Mouse (Mus musculus): ENCODE results near the gene Tmem234. TPM values are rescaled to one million over a fixed set of nuclear protein-coding genes. Genes with fewer than 3 reads are reported as not detected.

The Tmem234 gene
- total RNA-seq, 2 experiments from 2014 or later: 29.8 to 31.9 TPM

GRCm38 (mm10) chr4:129570028-129570427 is 30.4 kb upstream of the Tmem234 start:
- Histone ChIP-seq H3K4me3 (no peak overlapping the region), H3K27ac (no peak overlapping the region)
- DNase-seq: no peak
- no peak for TF ChIP-seq CTCF (IDR thresholded peaks at IDR 0.05)
- intact Hi-C loops (cut with DNase I): no loop called here

DNA sequence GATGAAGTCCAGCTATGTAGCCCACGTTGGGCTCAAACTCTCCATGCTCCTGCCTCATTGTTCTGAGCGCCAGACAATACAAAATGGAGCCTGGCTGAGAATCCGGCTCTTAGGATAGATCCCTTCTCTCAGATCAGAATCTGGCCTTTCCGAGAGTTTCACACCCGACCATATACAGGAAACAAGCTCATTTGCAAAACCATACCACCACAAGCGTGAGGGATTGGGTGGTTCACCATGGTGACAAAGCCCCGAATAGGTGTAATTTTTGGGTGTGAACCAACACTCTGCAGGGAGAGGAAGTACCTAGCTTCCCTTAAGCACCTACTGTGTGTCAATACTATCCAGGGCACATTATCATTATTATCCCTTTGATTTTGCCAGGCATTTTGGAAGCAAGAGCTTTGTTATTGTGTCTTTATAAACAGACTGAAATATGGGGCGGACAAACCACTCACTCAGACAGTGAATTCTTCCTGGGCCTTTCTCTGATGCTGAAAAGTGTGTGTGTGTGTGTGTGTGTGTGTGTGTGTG is 28.9 kb upstream of the Tmem234 start:
- no peak for DNase-seq
- Histone ChIP-seq H3K4me3 (no peak overlapping the region), H3K27ac (no peak overlapping the region)
- intact Hi-C loops (cut with DNase I): no loop called here
- no peak for TF ChIP-seq CTCF (IDR thresholded peaks at IDR 0.05)

DNA sequence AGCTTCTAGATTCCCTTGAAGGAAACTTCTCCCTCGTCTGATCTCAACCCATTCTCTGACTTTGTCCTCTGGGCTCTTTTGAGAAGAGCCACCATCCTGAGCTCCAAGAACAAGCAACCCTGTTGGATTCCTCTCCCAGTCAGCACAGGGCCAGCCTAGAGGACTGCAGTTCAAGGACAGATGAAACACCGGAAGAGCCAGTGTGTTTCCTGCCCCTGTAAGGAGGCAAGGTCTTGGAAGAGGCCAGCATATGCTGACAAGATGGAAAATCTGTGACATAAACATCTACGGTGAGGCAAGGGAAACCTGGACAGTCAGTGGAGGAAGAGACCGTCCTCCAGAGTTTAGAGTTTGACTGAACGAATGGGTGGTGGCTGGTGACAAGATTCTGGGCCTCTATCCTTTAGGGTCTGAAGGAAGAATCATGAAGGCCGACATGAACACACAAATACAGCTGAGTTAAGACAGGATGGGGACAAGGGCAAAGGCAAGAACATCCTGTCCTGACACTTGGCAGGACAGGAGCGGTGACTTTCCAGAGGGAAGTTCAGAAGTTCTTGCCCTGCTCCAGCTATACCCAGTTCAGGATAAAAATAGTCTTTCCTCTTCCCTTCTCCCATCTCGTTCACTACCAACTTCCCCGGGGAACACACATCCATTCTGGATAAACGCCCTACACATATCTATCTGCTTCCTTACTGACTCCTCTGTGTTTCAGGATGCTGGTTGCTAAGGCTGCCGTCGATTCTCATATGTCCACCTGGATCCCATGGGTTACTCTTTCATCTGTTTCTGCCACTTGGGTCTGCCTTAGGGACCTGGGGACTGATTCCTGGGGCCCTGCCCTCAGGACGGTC is 28.0 kb upstream of the Tmem234 start:
- intact Hi-C loops (cut with DNase I): no loop called here
- Histone ChIP-seq H3K4me3 (no peak overlapping the region), H3K27ac (no peak overlapping the region)
- no peak for DNase-seq
- no peak for TF ChIP-seq CTCF (IDR thresholded peaks at IDR 0.05)

DNA sequence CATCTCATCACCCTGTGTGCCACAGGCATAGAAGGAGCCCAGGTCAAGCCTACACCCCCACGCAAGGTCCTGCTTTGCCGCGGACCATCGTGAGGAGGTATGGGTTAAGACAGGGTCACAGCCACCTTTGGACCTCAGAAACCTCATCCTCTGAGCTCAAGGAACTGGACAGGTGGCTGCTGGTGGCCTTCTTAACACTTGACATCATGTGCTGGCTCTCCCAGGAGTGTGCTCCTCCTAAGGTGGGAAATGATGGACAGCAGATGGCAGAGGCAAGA is 27.4 kb upstream of the Tmem234 start:
- intact Hi-C loops (cut with DNase I): no loop called here
- H3K27ac ChIP-seq: no peak overlapping the region
- no peak overlapping the region for H3K4me3 ChIP-seq
- no peak for TF ChIP-seq CTCF (IDR thresholded peaks at IDR 0.05)
- DNase-seq: no peak

DNA sequence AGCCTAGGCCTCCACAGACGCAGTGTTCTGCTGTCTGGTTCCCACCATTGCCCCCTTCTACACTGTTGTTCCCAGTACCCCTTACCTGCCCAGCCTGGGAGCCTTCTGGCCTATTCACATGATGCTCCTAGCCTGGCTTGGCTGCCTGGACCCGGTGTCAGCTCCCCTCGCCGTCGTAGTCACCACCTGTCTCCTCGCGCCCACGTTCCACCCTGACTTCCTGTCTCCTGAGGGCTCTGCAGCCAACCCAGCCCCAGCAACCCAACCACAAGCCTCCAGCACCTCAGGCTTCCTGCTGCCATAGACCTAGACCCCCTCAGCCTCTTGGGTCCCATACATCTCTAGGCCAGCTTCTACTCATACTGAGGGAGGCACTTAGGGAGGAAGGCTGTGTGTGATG is 27.0 kb upstream of the Tmem234 start, which contains the start of gene Lck:
Gene Lck, minus strand, starts transcription at position 212 of the 400 bp plus-strand sequence.
- Histone ChIP-seq H3K4me3 (no peak within 1 kb of the TSS), H3K27ac (no peak within 1 kb of the TSS)
- intact Hi-C loops (cut with DNase I): no loop called here
- DNase-seq: no peak
- no peak for TF ChIP-seq CTCF (IDR thresholded peaks at IDR 0.05)

- Histone ChIP-seq H3K4me3 (no peak overlapping the region), H3K27ac (no peak overlapping the region)
- DNase-seq: no peak
- intact Hi-C loops (cut with DNase I): no loop called here
- TF ChIP-seq CTCF (IDR thresholded peaks at IDR 0.05): no peak
These were observed 25.2 kb upstream of the Tmem234 start for GRCm38 (mm10) chr4:129575171-129575844.

DNA sequence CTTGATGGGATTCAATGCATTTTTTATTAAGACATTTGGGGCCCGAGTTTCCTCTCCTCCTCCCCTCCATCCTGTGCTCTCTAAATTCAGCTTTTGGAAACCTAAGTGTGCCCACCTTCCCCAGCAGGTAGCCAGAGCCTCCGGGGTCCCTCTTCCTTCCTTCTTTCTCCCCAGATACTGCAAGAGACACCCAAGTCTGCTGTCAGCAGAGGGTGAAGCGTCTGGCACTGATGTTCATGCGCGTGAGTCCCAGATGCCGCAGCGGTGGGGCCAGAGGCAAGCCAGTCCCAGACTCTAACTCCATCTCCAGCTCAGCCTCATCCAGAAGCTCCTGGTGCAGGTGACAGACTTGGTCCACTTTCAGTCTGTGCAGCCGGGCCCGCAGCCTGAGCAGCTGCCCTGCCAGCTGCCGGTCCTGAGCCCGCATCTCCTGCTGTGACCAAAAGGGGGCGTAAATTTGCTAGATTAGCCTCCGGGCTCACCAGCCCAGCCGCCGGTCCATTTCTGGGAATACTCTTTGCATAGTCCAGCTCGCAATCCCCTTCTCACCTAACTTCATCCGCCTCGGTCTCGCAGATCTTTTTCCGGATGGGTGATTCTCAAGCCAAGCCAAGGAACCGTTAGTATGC is 23.5 kb upstream of the Tmem234 start:
- TF ChIP-seq CTCF (IDR thresholded peaks at IDR 0.05): peak; percentile 75
- H3K27ac ChIP-seq: no peak overlapping the region
- peak overlapping the region; percentile 36 for H3K4me3 ChIP-seq
- DNase-seq: peak; percentile 78
- intact Hi-C loops (cut with DNase I): no loop called here

- intact Hi-C loops (cut with DNase I): no loop called here
- Histone ChIP-seq H3K27ac (no peak overlapping the region), H3K4me3 (no peak overlapping the region)
- no peak for TF ChIP-seq CTCF (IDR thresholded peaks at IDR 0.05)
- no peak for DNase-seq
These were observed 22.8 kb upstream of the Tmem234 start for GRCm38 (mm10) chr4:129577688-129578087.

DNA sequence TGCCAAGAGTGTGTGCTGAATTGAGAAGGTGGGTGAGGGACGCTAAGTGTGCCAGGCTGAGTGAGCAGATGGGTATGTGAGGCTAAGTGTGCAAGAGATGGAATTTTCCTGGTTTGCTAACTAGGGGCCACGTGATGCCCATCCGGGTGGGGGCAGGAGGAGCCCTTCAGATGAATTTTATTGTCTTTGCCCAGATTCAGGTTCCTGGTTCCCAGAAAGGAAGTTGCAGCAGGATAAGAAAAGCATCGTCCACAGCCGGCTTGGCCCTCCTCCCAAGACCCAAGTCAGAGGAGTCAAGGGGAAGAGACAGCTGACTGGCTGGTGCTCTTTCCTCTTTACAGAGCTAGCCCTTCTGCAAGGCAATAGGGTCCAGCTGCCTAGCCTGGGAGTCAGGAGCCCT is 22.0 kb upstream of the Tmem234 start, which contains the start of gene Fam167b:
Gene Fam167b, minus strand, starts transcription at position 84 of the 400 bp plus-strand sequence.
- intact Hi-C loops (cut with DNase I): no loop called here
- peak within 1 kb of the TSS; percentile 36 for H3K4me3 ChIP-seq
- DNase-seq: peak; percentile 36
- no peak for TF ChIP-seq CTCF (IDR thresholded peaks at IDR 0.05)
- H3K27ac ChIP-seq: no peak within 1 kb of the TSS

DNA sequence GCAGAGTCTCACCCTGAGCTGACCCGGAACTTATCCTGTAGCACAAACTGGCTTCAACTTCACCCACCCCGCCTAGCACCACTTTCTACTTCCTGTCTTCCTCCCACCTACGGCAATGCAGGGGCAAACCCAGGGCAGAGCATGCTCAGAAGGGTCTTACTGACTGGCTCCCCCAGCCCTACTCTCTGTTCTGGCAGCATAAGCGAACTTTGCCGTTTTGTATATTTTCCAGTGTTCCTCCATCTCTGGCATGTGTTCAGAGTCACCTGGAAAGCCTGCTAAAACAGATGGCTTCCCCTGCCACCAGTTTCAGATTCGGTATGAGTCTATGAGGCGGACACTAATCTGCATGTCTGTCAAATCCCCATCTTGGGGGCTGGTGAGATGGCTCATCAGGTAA is 20.1 kb upstream of the Tmem234 start:
- H3K4me3 ChIP-seq: no peak overlapping the region
- H3K27ac ChIP-seq: no peak overlapping the region
- intact Hi-C loops (cut with DNase I): no loop called here
- TF ChIP-seq CTCF (IDR thresholded peaks at IDR 0.05): no peak
- DNase-seq: no peak

GRCm38 (mm10) chr4:129582251-129582650 is 18.2 kb upstream of the Tmem234 start:
- no peak for DNase-seq
- no peak overlapping the region for H3K27ac ChIP-seq
- no peak for TF ChIP-seq CTCF (IDR thresholded peaks at IDR 0.05)
- intact Hi-C loops (cut with DNase I): no loop called here
- H3K4me3 ChIP-seq: no peak overlapping the region

- intact Hi-C loops (cut with DNase I): loop anchor here (2.0 kb wide), 1 partner anchor 24 kb away; no protein-coding TSS in a partner anchor
- H3K4me3 ChIP-seq: peak overlapping the region; percentile 74
- peak overlapping the region; percentile 80 for H3K27ac ChIP-seq
- TF ChIP-seq CTCF (IDR thresholded peaks at IDR 0.05): no peak
- no peak for DNase-seq
These were observed 16.1 kb upstream of the Tmem234 start for GRCm38 (mm10) chr4:129584370-129584769.
